Mouse (Mus musculus) CD8-positive naive resting alpha-beta T cell, adult 2 months (primary cell): Measurements from ENCODE around the gene Exd2.

Experiments
- DNase-seq, 2 experiments: peaks; one replicate each; pipeline ENCODE4 v3.0.0; 2022; ENCODE audit warnings: low read depth in 2 of 2, low spot score in 2 of 2

Gene Exd2

GRCm38 (mm10) chr12:80545310-80545709 lies 82.4 kb downstream of the Exd2 start:
- DNase-seq, result no peak

DNA sequence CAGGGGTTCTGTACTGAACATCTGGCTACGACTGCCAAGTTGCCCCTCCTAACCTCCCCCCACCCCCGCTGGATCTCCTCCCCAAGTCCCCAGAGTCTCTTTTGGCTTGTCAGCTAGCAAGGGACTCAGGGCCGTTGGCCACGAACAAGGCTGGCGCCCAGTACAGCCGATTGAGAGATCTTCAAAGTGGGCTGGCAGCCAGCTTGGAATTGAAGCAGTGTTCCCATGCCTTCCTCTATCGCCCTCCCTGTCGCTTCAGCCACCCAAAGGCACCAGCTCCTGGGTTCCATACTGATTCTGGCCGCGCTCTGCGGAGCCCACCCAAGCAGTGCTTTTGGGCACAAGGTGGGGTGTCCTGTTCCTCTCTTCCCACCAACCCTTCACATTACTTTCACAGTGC lies 86.8 kb downstream of the Exd2 start:
- no peak for DNase-seq
